Mouse (Mus musculus) forebrain, embryonic 14.5 days (tissue): ENCODE data around the gene Ldha. TPM values are rescaled to one million over a fixed set of nuclear protein-coding genes. Genes with fewer than 3 reads are reported as not detected.

ENCODE experiments used
- ATAC-seq: fragments of 200-750 bp; cut with Nextera tagmentation; 2 replicates; pipeline ENCODE4 v1.8.0; 2017; ENCODE audit warnings: mild to moderate bottlenecking, moderate library complexity
- DNase-seq: peaks from one replicate; pipeline ENCODE4 v3.0.0-alpha.2; 2015; ENCODE audit warnings: low spot score
- H3K27ac ChIP-seq: fragments of 300-500 bp; sonication (generic); 2 replicates; pipeline ENCODE4 v1.5.1; 2014; ENCODE audit warnings: low read depth, mild to moderate bottlenecking, control low read depth, low read length, moderate library complexity
- H3K27me3 ChIP-seq: fragments of 300-500 bp; sonication (generic); replicated peaks from 2 replicates; pipeline ENCODE4 v1.6.1; 2014; ENCODE audit warnings: low read length, control low read depth, mixed read lengths; ENCODE audit not compliant: control insufficient read depth, insufficient read depth
- H3K36me3 ChIP-seq: fragments of 300-500 bp; sonication (generic); 2 replicates; pipeline ENCODE4 v1.6.1; 2014; ENCODE audit warnings: low read length, control low read depth; ENCODE audit not compliant: control insufficient read depth, insufficient read depth
- H3K4me1 ChIP-seq: fragments of 300-500 bp; sonication (generic); 2 replicates; pipeline ENCODE4 v1.6.1; 2014; ENCODE audit warnings: antibody characterized with exemption, low read length, control low read depth; ENCODE audit not compliant: control insufficient read depth, insufficient read depth
- H3K4me2 ChIP-seq: fragments of 300-500 bp; sonication (generic); 2 replicates; pipeline ENCODE4 v1.6.1; 2014; ENCODE audit warnings: mild to moderate bottlenecking, control low read depth, low read length
- H3K4me3 ChIP-seq: fragments of 300-500 bp; sonication (generic); 2 replicates; pipeline ENCODE4 v1.5.1; 2014; ENCODE audit warnings: low read depth, low read length, control low read depth
- H3K9ac ChIP-seq: fragments of 300-500 bp; sonication (generic); 2 replicates; pipeline ENCODE4 v1.6.1; 2014; ENCODE audit warnings: mild to moderate bottlenecking, low read length, control low read depth, moderate library complexity
- H3K9me3 ChIP-seq: fragments of 300-500 bp; sonication (generic); replicated peaks from 2 replicates; pipeline ENCODE4 v1.6.1; 2016; ENCODE audit warnings: low read length, control low read depth, mixed read lengths; ENCODE audit not compliant: control insufficient read depth
- WGBS: fragments of 180-500 bp; shearing (Covaris S2); extraction: QIAGEN DNeasy Blood & Tissue Kit; methylation state at CpG from one replicate; pipeline ENCODE4 v1.1.7; 2014; 5-methylcytosine and 5-hydroxymethylcytosine counted together
- polyA plus RNA-seq: library from polyadenylated mRNA; unstranded; fragments of >200 nt; fragmentation: Nextera tagmentation; extraction: Ambion mirVana; gene quantifications from 2 replicates; pipeline ENCODE4 v1.2.1, GENCODE M21; 2014

The Ldha gene
- polyA plus RNA-seq, 1 experiment from 2014 or later, result 871 TPM

DNA sequence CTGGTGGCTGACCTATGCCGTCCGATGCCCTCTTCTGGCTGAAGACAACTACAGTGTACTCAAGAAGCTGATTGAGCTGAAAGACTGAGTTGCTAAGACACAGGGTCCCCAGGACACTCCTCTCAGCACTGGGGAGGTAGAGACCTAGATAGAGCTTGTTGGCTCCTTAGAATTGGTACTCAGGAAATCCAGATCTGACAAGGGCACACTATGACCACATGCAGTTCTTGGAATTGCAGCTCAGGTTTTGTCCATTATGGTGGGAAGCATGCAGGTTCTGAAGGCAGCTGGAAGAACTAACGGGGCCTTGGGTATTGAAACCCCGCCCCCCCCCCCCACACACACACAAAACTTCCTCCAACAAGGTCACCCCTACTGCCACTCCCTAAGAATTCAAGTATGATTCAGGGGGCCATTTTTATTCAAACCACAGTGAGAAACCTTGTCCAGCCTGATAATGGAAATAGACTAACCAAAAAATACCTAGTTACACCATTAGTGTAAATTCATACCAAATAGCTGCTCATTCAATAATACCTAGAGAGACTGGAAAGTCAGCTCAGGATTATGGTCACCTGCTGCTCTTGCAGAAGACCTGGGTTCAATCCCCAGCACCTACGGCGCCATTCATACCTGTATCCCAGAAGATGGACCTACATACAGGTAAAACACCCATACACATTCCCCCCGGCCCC lies 14.7 kb downstream of the Ldha start:
- Histone ChIP-seq H3K27me3 (no peaks in the 10 kb centered on the region), H3K4me1 (no peaks in the 10 kb centered on the region), H3K9me3 (no peaks in the 10 kb centered on the region), H3K4me2 (no peak overlapping the region), H3K9ac (no peak overlapping the region), H3K4me3 (no peak overlapping the region), H3K27ac (no peak overlapping the region), H3K36me3 (peaks cover 48% of the 10 kb centered on the region)
- ATAC-seq, result no peak
- no peak for DNase-seq
- WGBS, result 68% methylated on average over 7 of the region's 7 CpGs

GRCm38 (mm10) chr7:46857436-46857835 lies 16.2 kb downstream of the Ldha start:
- no peaks in the 10 kb centered on the region for H3K4me1 ChIP-seq
- H3K9me3 ChIP-seq, result no peaks in the 10 kb centered on the region
- H3K4me2 ChIP-seq, result no peak overlapping the region
- H3K27me3 ChIP-seq, result no peaks in the 10 kb centered on the region
- DNase-seq (no peak), ATAC-seq (no peak)
- WGBS, result 82% methylated on average over 9 of the region's 9 CpGs
- H3K27ac ChIP-seq, result no peak overlapping the region
- peaks cover 34% of the 10 kb centered on the region for H3K36me3 ChIP-seq
- no peak overlapping the region for H3K4me3 ChIP-seq
- no peak overlapping the region for H3K9ac ChIP-seq

GRCm38 (mm10) chr7:46859031-46859430 lies 17.8 kb downstream of the Ldha start:
- no peak overlapping the region for H3K4me2 ChIP-seq
- H3K9me3 ChIP-seq, result no peaks in the 10 kb centered on the region
- no peak overlapping the region for H3K4me3 ChIP-seq
- H3K36me3 ChIP-seq, result peaks cover 18% of the 10 kb centered on the region
- H3K4me1 ChIP-seq, result no peaks in the 10 kb centered on the region
- ATAC-seq (no peak), DNase-seq (no peak)
- H3K27ac ChIP-seq, result no peak overlapping the region
- no peaks in the 10 kb centered on the region for H3K27me3 ChIP-seq
- WGBS, result 68% methylated on average over 6 of the region's 6 CpGs
- H3K9ac ChIP-seq, result no peak overlapping the region

DNA sequence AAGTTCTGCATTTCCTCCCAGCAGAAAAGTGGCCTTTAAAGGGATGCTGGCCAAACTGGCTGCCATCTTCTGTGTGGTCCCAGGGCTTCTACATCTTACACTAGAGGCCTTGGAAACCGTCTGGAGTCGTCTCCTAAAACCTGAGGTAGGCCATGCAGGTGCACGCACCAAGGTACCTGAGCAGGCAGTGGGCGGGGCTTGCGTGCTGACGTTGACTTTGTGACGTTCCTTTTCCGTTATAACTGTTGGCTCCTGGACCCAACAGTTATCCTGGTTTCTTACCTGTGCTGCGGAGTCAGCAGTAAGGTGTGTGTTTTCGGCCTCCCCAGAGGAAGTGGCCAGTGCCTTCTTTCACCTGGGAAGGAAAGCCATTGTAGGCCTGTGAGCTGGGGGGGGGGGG lies 19.7 kb downstream of the Ldha start, which contains the start of gene Ldhc:
Gene Ldhc (plus strand): TSS at position 208 of the 400 bp plus-strand sequence.
- no peak within 1 kb of the TSS for H3K4me3 ChIP-seq
- WGBS, result 46% methylated on average over 10 of the region's 10 CpGs
- H3K36me3 ChIP-seq, result peaks cover 4% of the 10 kb centered on the region; the same call in 1 of the 2 replicates
- DNase-seq, result no peak
- no peaks in the 10 kb centered on the region for H3K4me1 ChIP-seq
- no peaks in the 10 kb centered on the region for H3K27me3 ChIP-seq
- no peak within 1 kb of the TSS for H3K4me2 ChIP-seq
- no peak within 1 kb of the TSS for H3K9ac ChIP-seq
- H3K27ac ChIP-seq, result no peak within 1 kb of the TSS
- no peak for ATAC-seq
- H3K9me3 ChIP-seq, result no peaks in the 10 kb centered on the region

DNA sequence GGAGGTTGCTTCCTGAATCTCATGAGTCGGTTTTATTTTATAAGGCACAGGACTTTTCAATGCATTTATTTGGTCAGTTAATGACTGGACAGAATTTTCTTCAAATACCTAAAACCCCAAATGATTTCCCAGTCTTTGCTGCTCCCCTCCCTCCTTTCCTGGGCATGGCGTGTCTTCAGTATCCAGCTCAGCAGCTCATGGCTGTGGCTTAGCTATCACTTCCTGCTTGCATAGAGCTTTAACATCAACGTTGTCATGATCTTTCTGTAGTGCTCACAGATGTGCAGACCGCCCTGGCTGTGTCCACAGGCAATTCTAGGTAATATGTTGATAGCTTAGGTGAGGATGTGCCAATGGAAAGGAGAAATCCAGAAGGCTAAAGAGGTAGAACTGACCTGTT lies 30.7 kb downstream of the Ldha start:
- ATAC-seq (no peak), DNase-seq (no peak)
- Histone ChIP-seq H3K36me3 (no peaks in the 10 kb centered on the region), H3K4me3 (no peak overlapping the region), H3K27ac (no peak overlapping the region), H3K27me3 (no peaks in the 10 kb centered on the region), H3K4me2 (no peak overlapping the region), H3K9ac (no peak overlapping the region), H3K4me1 (no peaks in the 10 kb centered on the region), H3K9me3 (no peaks in the 10 kb centered on the region)
- 83% methylated on average over 4 of the region's 4 CpGs for WGBS

DNA sequence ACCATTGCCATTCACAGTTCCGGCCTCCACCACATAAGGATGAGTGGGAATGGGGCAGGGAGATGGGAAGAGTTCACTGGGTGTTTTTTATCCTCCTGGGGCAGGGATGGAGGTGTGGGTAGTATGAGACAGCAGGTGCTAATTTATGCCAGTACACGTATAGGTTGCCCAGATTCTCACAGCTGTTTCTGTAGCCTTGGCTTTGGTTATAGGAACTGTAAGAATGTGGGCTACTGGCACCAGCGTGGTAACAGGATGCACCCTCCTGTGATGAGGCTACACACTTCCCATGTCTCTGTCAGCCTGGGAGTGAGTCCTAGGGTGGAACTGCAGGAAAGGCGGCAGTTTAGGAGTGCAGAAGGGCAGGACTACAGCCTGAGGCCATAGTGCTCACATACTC lies 35.6 kb downstream of the Ldha start:
- Histone ChIP-seq H3K4me2 (no peak overlapping the region), H3K27me3 (no peaks in the 10 kb centered on the region), H3K36me3 (no peaks in the 10 kb centered on the region), H3K27ac (no peak overlapping the region), H3K9me3 (no peaks in the 10 kb centered on the region), H3K4me1 (no peaks in the 10 kb centered on the region), H3K9ac (no peak overlapping the region), H3K4me3 (no peak overlapping the region)
- ATAC-seq (no peak), DNase-seq (no peak)
- WGBS, result 72% methylated on average over 4 of the region's 4 CpGs

- H3K4me1 ChIP-seq, result no peaks in the 10 kb centered on the region
- H3K27ac ChIP-seq, result no peak overlapping the region
- H3K9ac ChIP-seq, result no peak overlapping the region
- no peaks in the 10 kb centered on the region for H3K27me3 ChIP-seq
- H3K9me3 ChIP-seq, result no peaks in the 10 kb centered on the region
- no peak overlapping the region for H3K4me3 ChIP-seq
- 86% methylated on average over 6 of the region's 6 CpGs for WGBS
- H3K4me2 ChIP-seq, result no peak overlapping the region
- DNase-seq, result no peak
- no peaks in the 10 kb centered on the region for H3K36me3 ChIP-seq
- ATAC-seq, result no peak
Observed at GRCm38 (mm10) chr7:46877255-46877654, 36.0 kb downstream of the Ldha start.

DNA sequence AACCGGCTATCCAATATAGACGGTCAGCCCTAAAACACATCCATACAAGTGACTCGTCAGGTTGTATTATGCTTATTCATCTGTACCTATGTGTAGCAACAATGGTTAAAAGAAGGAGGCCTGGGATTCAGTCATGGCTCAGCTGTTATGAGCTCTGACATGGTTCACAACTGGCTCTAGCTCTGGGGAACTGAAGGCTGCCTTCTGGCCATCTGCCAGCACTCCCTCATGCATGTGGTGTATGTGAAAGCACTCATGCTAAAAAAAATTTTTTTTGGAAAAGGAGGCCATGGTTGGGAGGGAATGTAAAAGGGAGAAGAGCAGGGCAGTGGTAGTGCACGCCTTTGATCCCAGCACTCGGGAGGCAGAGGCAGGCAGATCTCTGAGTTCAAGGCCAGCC lies 38.6 kb downstream of the Ldha start:
- H3K4me3 ChIP-seq, result no peak overlapping the region
- DNase-seq (peak; percentile 35), ATAC-seq (no peak)
- H3K36me3 ChIP-seq, result peaks cover 7% of the 10 kb centered on the region; the same call in 1 of the 2 replicates
- no peaks in the 10 kb centered on the region for H3K27me3 ChIP-seq
- H3K4me2 ChIP-seq, result no peak overlapping the region
- no peak overlapping the region for H3K9ac ChIP-seq
- no peaks in the 10 kb centered on the region for H3K9me3 ChIP-seq
- no peaks in the 10 kb centered on the region for H3K4me1 ChIP-seq
- no peak overlapping the region for H3K27ac ChIP-seq
- 94% methylated on average over 5 of the region's 5 CpGs for WGBS

DNA sequence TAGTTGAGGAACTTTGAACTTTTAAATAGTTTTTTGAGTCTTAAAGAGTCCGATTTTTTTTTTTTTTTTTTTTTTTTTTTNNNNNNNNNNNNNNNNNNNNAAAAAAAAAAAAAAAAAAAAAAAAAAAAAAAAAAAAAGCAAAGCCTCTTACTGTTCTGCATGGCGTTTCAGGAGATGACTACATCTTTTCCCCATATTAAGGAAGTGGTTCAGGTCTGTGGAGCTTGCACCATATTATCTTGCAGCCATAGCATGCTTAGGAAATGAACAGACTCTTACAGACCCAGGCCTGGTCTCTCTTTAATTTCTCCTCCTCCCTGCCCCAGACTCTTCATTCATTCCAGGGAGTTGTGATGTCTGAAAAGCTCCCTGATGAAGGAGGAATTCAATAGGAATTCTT lies 39.7 kb downstream of the Ldha start:
- Histone ChIP-seq H3K27me3 (no peaks in the 10 kb centered on the region), H3K9ac (no peak overlapping the region), H3K36me3 (peaks cover 17% of the 10 kb centered on the region; the same call in 1 of the 2 replicates), H3K4me3 (no peak overlapping the region), H3K9me3 (no peaks in the 10 kb centered on the region), H3K4me1 (no peaks in the 10 kb centered on the region), H3K27ac (no peak overlapping the region), H3K4me2 (no peak overlapping the region)
- no peak for DNase-seq
- 87% methylated on average over 2 of the region's 2 CpGs for WGBS
- ATAC-seq, result no peak
